Mouse (Mus musculus) bone marrow, adult 2 months (tissue): Measurements from ENCODE around the gene Hipk1. TPM values are rescaled to one million over a fixed set of nuclear protein-coding genes. Genes with fewer than 3 reads are reported as not detected.

Experiments
- H3K27ac ChIP-seq: fragments of 200-500 bp; 2 replicates; pipeline ENCODE4 v1.5.1; 2012; ENCODE audit warnings: low read depth, mild to moderate bottlenecking, control low read depth, inconsistent platforms, low read length; ENCODE audit not compliant: control insufficient read depth, poor library complexity, insufficient read depth
- H3K4me1 ChIP-seq: fragments of 200-500 bp; 2 replicates; pipeline ENCODE4 v1.6.1; 2011; ENCODE audit warnings: low read length; ENCODE audit not compliant: control insufficient read depth, insufficient read depth
- H3K4me3 ChIP-seq: fragments of 200-500 bp; replicated peaks from 2 replicates; pipeline ENCODE3; 2011; ENCODE audit warnings: mild to moderate bottlenecking, low read depth, low read length, control low read depth; ENCODE audit not compliant: control insufficient read depth
- CTCF ChIP-seq: fragments of 200-500 bp; IDR thresholded peaks from 2 replicates; pipeline ENCODE4 v1.5.1; 2011; ENCODE audit warnings: low read length, control low read depth; ENCODE audit not compliant: control insufficient read depth, insufficient read depth
- POLR2A ChIP-seq: fragments of 200-500 bp; IDR thresholded peaks from 2 replicates; pipeline ENCODE4 v1.6.1; 2011; ENCODE audit warnings: low read depth, mild to moderate bottlenecking, control low read depth, low read length, borderline replicate concordance; ENCODE audit not compliant: control insufficient read depth
- WGBS: fragments of 180-500 bp; shearing (Covaris S2); methylation state at CpG from one replicate; pipeline ENCODE4 v1.1.7; 2018; 5-methylcytosine and 5-hydroxymethylcytosine counted together
- polyA plus RNA-seq: library from polyadenylated mRNA; stranded (reverse); fragments of >200 nt; gene quantifications from 2 replicates; pipeline ENCODE4 v1.2.4, GENCODE M21; 2011; ENCODE audit warnings: low replicate concordance; ENCODE audit not compliant: missing spikeins, insufficient read depth, insufficient read length

Gene Hipk1
- polyA plus RNA-seq, 1 experiment: 80.9 TPM

GRCm38 (mm10) chr3:103735776-103736600, 55.4 kb downstream of the Hipk1 start:
- no peak overlapping the region for H3K27ac ChIP-seq
- WGBS: 93% methylated on average over 28 of the region's 28 CpGs
- TF ChIP-seq CTCF (no peak), POLR2A (no peak)
- H3K4me1 ChIP-seq: no peaks in the 10 kb centered on the region
- no peak overlapping the region for H3K4me3 ChIP-seq

GRCm38 (mm10) chr3:103734696-103735519, 56.5 kb downstream of the Hipk1 start:
- H3K4me3 ChIP-seq: no peak overlapping the region
- WGBS: 44% methylated on average over 11 of the region's 11 CpGs
- no peaks in the 10 kb centered on the region for H3K4me1 ChIP-seq
- H3K27ac ChIP-seq: no peak overlapping the region
- no peak for TF ChIP-seq CTCF
- no peak for TF ChIP-seq POLR2A

- Histone ChIP-seq H3K4me3 (no peak overlapping the region), H3K27ac (no peak overlapping the region), H3K4me1 (no peaks in the 10 kb centered on the region)
- TF ChIP-seq POLR2A (no peak), CTCF (no peak)
- WGBS: 86% methylated on average over 19 of the region's 19 CpGs
Measured at GRCm38 (mm10) chr3:103733799-103734695, 57.3 kb downstream of the Hipk1 start.

- Histone ChIP-seq H3K4me3 (no peak overlapping the region), H3K4me1 (no peaks in the 10 kb centered on the region), H3K27ac (no peak overlapping the region)
- 53% methylated on average over 2 of the region's 2 CpGs for WGBS
- no peak for TF ChIP-seq POLR2A
- no peak for TF ChIP-seq CTCF
Measured at GRCm38 (mm10) chr3:103733176-103733575, 58.2 kb downstream of the Hipk1 start.

- 88% methylated on average over 3 of the region's 3 CpGs for WGBS
- H3K27ac ChIP-seq: no peak overlapping the region
- no peak overlapping the region for H3K4me3 ChIP-seq
- no peak for TF ChIP-seq POLR2A
- TF ChIP-seq CTCF: no peak
- H3K4me1 ChIP-seq: no peaks in the 10 kb centered on the region
Measured at GRCm38 (mm10) chr3:103732116-103732515, 59.2 kb downstream of the Hipk1 start.

GRCm38 (mm10) chr3:103729850-103730249, 61.5 kb downstream of the Hipk1 start:
- WGBS: 88% methylated on average over 9 of the region's 9 CpGs
- no peak for TF ChIP-seq POLR2A
- no peak for TF ChIP-seq CTCF
- Histone ChIP-seq H3K4me3 (no peak overlapping the region), H3K4me1 (no peaks in the 10 kb centered on the region), H3K27ac (no peak overlapping the region)

- TF ChIP-seq POLR2A (no peak), CTCF (no peak)
- no peak overlapping the region for H3K4me3 ChIP-seq
- WGBS: 25% methylated on average over 2 of the region's 2 CpGs
- H3K4me1 ChIP-seq: no peaks in the 10 kb centered on the region
- H3K27ac ChIP-seq: no peak overlapping the region
Measured at GRCm38 (mm10) chr3:103727813-103728326, 63.5 kb downstream of the Hipk1 start.

GRCm38 (mm10) chr3:103726642-103727041, 64.7 kb downstream of the Hipk1 start:
- no peak overlapping the region for H3K4me3 ChIP-seq
- H3K27ac ChIP-seq: no peak overlapping the region
- no peaks in the 10 kb centered on the region for H3K4me1 ChIP-seq
- TF ChIP-seq CTCF: no peak
- no peak for TF ChIP-seq POLR2A
- 63% methylated on average over 3 of the region's 3 CpGs for WGBS
